In genomic region chr5:53236136-53236535, GRCm38 (mm10) we compare ENCODE assay signal across 1 mouse cellular context.
A peak's percentile ranks its signal among the peaks of the same experiment; 100 is the strongest.
TF ChIP-seq lines count a peak whose summit lies in the region.

No protein-coding gene starts in this region.

TF ChIP-seq in CH12.LX, 34 proteins besides CTCF, POLR2A, EP300 and RAD21 (continued from another document):
- TF ChIP-seq ETS1 (conservative IDR thresholded peaks at IDR 0.05; ENCODE audit: low read depth, low read length) (no peak), HCFC1 (IDR thresholded peaks at IDR 0.05; ENCODE audit: low read depth, low read length) (no peak), BHLHE40 (IDR thresholded peaks at IDR 0.05; ENCODE audit: low read depth, low read length) (peak; percentile 44)
